In the genomic region with DNA sequence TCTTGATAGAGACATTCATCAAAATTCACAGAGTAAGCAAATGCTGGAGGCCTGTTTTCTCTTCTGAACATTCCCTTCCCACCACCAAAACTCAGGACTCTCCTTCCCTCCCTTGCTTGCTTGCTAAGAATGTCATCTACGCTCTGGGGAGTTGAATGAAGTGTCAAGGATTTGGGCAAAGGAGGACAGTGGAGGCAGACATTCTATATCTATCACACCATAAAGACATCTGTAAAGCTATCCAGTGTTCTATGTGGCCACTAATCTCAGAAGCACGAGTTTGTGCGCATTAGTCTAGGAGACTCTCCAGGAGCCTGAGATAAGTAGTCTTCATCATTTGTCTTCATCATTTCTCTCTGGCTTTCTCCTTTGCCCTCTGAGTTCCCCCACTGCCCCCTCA, we compare ENCODE assay signal across 22 mouse cellular contexts.
A peak's percentile ranks its signal among the peaks of the same experiment; 100 is the strongest.
DNase-seq lines count a peak whose midpoint lies in the region; ATAC-seq and TF ChIP-seq lines count a peak whose summit lies in the region.
"Had no signal": no experiment of that assay in that cellular context is flagged by ENCODE, and none has a peak within 500 bp of the region (broad histone marks: within the 10 kb centered on the region; RNA-seq: fewer than 3 reads in every experiment).

No protein-coding gene starts in this region.

- no peaks in the 10 kb centered on the region for H3K27me3 ChIP-seq in kidney, adult 2 months (replicated peaks; ENCODE audit: control insufficient read depth, insufficient read depth, low read length)
- H3K27me3 ChIP-seq in lung, embryonic 14.5 days (ENCODE audit: insufficient read depth, low read length), result no peaks in the 10 kb centered on the region
- H3K27me3 ChIP-seq in embryonic facial prominence, embryonic 11.5 days (ENCODE audit: control insufficient read depth, insufficient read depth, low read length), result no peaks in the 10 kb centered on the region
- H3K27me3 ChIP-seq in stomach, postnatal 0 days (ENCODE audit: control insufficient read depth, insufficient read depth, low read length), result no peaks in the 10 kb centered on the region
- H3K27me3 ChIP-seq: embryonic facial prominence, embryonic 13.5 days; forebrain, embryonic 15.5 days; heart, embryonic 12.5 days; limb, embryonic 15.5 days had no signal

- WGBS in kidney, adult 2 months, result 82% methylated on average over 3 of the region's 3 CpGs
- WGBS in lung, embryonic 14.5 days, result 15% methylated on average over 3 of the region's 3 CpGs
- 59% methylated on average over 3 of the region's 3 CpGs for WGBS in embryonic facial prominence, embryonic 11.5 days
- 42% methylated on average over 3 of the region's 3 CpGs for WGBS in stomach, postnatal 0 days

- no peak for TF ChIP-seq CTCF in kidney, adult 2 months (conservative IDR thresholded peaks at IDR 0.05; ENCODE audit: insufficient read depth, insufficient read length, low read depth, low read length)
- no peak for TF ChIP-seq CTCF in lung, embryonic 14.5 days (IDR thresholded peaks at IDR 0.05; ENCODE audit: low read depth)
- TF ChIP-seq CTCF in stomach, postnatal 0 days (IDR thresholded peaks at IDR 0.05; ENCODE audit: low read depth), result no peak

- no peaks in the 10 kb centered on the region; the same call in 1 of the 2 replicates for H3K9me3 ChIP-seq in lung, embryonic 14.5 days (ENCODE audit: low read depth, low read length)
- H3K9me3 ChIP-seq in embryonic facial prominence, embryonic 11.5 days (replicated peaks; ENCODE audit: control insufficient read depth, low read length), result no peaks in the 10 kb centered on the region
- H3K9me3 ChIP-seq in stomach, postnatal 0 days (ENCODE audit: control insufficient read depth, low read length), result no peaks in the 10 kb centered on the region
- H3K9me3 ChIP-seq: forebrain, embryonic 15.5 days; limb, embryonic 15.5 days; midbrain, embryonic 10.5 days had no signal

- no peaks in the 10 kb centered on the region for H3K36me3 ChIP-seq in kidney, adult 2 months (ENCODE audit: control insufficient read depth, insufficient read depth, low read length)
- no peaks in the 10 kb centered on the region for H3K36me3 ChIP-seq in lung, embryonic 14.5 days (ENCODE audit: insufficient read depth)
- H3K36me3 ChIP-seq in embryonic facial prominence, embryonic 11.5 days (replicated peaks; ENCODE audit: control insufficient read depth, insufficient read depth, low read depth, low read length), result no peaks in the 10 kb centered on the region
- no peaks in the 10 kb centered on the region for H3K36me3 ChIP-seq in stomach, postnatal 0 days (ENCODE audit: control insufficient read depth, insufficient read depth, low read length)
- H3K36me3 ChIP-seq: embryonic facial prominence, embryonic 13.5 days; forebrain, embryonic 15.5 days; heart, embryonic 12.5 days; limb, embryonic 15.5 days; midbrain, embryonic 10.5 days had no signal

- H3K9ac ChIP-seq in lung, embryonic 14.5 days, result no peak overlapping the region
- no peak overlapping the region for H3K9ac ChIP-seq in embryonic facial prominence, embryonic 11.5 days (replicated peaks; ENCODE audit: low read length)
- H3K9ac ChIP-seq in stomach, postnatal 0 days (ENCODE audit: low read length), result no peak overlapping the region
- H3K9ac ChIP-seq: embryonic facial prominence, embryonic 13.5 days; forebrain, embryonic 15.5 days; heart, embryonic 12.5 days; limb, embryonic 15.5 days had no signal

- H3K27ac ChIP-seq in kidney, adult 2 months (ENCODE audit: insufficient read depth, low read depth, low read length), result peak overlapping the region; percentile 64; the same call in 1 of the 2 replicates
- no peak overlapping the region; the same call in 1 of the 2 replicates for H3K27ac ChIP-seq in lung, embryonic 14.5 days (ENCODE audit: low read depth)
- 0 out of 2 replicates have a peak overlapping the region, but pooled peaks have one; percentile 21 for H3K27ac ChIP-seq in embryonic facial prominence, embryonic 11.5 days (replicated peaks; ENCODE audit: low read depth, low read length)
- H3K27ac ChIP-seq in stomach, postnatal 0 days (replicated peaks), result 0 out of 2 replicates have a peak overlapping the region, but pooled peaks have one; percentile 9
- H3K27ac ChIP-seq: embryonic facial prominence, embryonic 13.5 days; forebrain, embryonic 15.5 days; hindbrain, postnatal 0 days; limb, embryonic 15.5 days; midbrain, embryonic 10.5 days had no signal

- TF ChIP-seq EP300 in stomach, postnatal 0 days (optimal IDR thresholded peaks at IDR 0.05), result no peak

- H3K4me1 ChIP-seq in kidney, adult 2 months (ENCODE audit: control insufficient read depth, insufficient read depth, low read length), result no peaks in the 10 kb centered on the region
- H3K4me1 ChIP-seq in lung, embryonic 14.5 days (ENCODE audit: insufficient read depth), result 0 out of 2 replicates have a peak, but pooled peaks cover 4% of the 10 kb centered on the region
- H3K4me1 ChIP-seq in embryonic facial prominence, embryonic 11.5 days (ENCODE audit: control insufficient read depth, insufficient read depth, low read length), result 0 out of 2 replicates have a peak, but pooled peaks cover 3% of the 10 kb centered on the region
- no peaks in the 10 kb centered on the region for H3K4me1 ChIP-seq in stomach, postnatal 0 days (replicated peaks; ENCODE audit: control insufficient read depth, insufficient read depth)
- H3K4me1 ChIP-seq: forebrain, embryonic 15.5 days; heart, embryonic 12.5 days; limb, embryonic 15.5 days; midbrain, embryonic 10.5 days had no signal

- no peak for TF ChIP-seq POLR2A in kidney, adult 2 months (IDR thresholded peaks at IDR 0.05; ENCODE audit: low read depth, low read length)

- H3K4me2 ChIP-seq in lung, embryonic 14.5 days, result no peak overlapping the region
- H3K4me2 ChIP-seq in embryonic facial prominence, embryonic 11.5 days (ENCODE audit: low read depth, low read length), result no peak overlapping the region
- no peak overlapping the region for H3K4me2 ChIP-seq in stomach, postnatal 0 days (replicated peaks; ENCODE audit: low read depth)
- H3K4me2 ChIP-seq: embryonic facial prominence, embryonic 13.5 days; forebrain, embryonic 15.5 days; heart, embryonic 12.5 days; limb, embryonic 15.5 days had no signal

- no peak for DNase-seq in kidney, adult 2 months
- no peak for DNase-seq in kidney, adult 18-20 months
- DNase-seq in lung, embryonic 14.5 days, result peak; percentile 58
- no peak for DNase-seq in lung, adult 18-20 months
- DNase-seq in embryonic facial prominence, embryonic 11.5 days (ENCODE audit: low spot score), result no peak
- no peak for DNase-seq in stomach, postnatal 0 days (ENCODE audit: low spot score)
- DNase-seq in cerebellum, postnatal 10 days, result no peak
- DNase-seq: adrenal gland, postnatal 10 days; cerebellum, adult 2 months; cerebellum, postnatal 36 days; gastrocnemius, postnatal 10 days; layer of hippocampus, adult 9-11 months; right cerebral cortex, postnatal 4 days; thymus, postnatal 25 days had no signal

- H3K4me3 ChIP-seq in kidney, adult 2 months (ENCODE audit: insufficient read depth, low read depth, low read length), result no peak overlapping the region
- no peak overlapping the region for H3K4me3 ChIP-seq in lung, embryonic 14.5 days (ENCODE audit: low read depth, low read length)
- no peak overlapping the region for H3K4me3 ChIP-seq in embryonic facial prominence, embryonic 11.5 days (ENCODE audit: low read depth, low read length)
- no peak overlapping the region for H3K4me3 ChIP-seq in stomach, postnatal 0 days (ENCODE audit: low read depth, low read length)
- H3K4me3 ChIP-seq: embryonic facial prominence, embryonic 13.5 days; forebrain, embryonic 15.5 days; heart, embryonic 12.5 days; limb, embryonic 15.5 days; midbrain, embryonic 10.5 days had no signal

- peak; percentile 86 for ATAC-seq in lung, embryonic 14.5 days (ENCODE audit: insufficient read depth)
- no peak for ATAC-seq in embryonic facial prominence, embryonic 11.5 days (replicated peaks; ENCODE audit: insufficient number of reproducible peaks, low FRiP score, low TSS enrichment, low read depth)
- ATAC-seq in stomach, postnatal 0 days (ENCODE audit: low FRiP score, low TSS enrichment), result no peak
- ATAC-seq: activated CD4-positive, CD25-positive, alpha-beta regulatory T cell, adult 4 months; forebrain, embryonic 15.5 days; hindbrain, postnatal 0 days; intestine, embryonic 16.5 days had no signal
